Mouse (Mus musculus): Measurements from ENCODE around the gene Wdr76. TPM values are rescaled to one million over a fixed set of nuclear protein-coding genes. Genes with fewer than 3 reads are reported as not detected.
A peak's percentile ranks its signal among the peaks of the same experiment; 100 is the strongest.

The Wdr76 gene
- polyA plus RNA-seq, 1 experiment from 2014 or later = 10.2 TPM

GRCm38 (mm10) chr2:121571780-121572179 is 65.3 kb downstream of the Wdr76 start:
- no peak overlapping the region for H3K4me3 ChIP-seq (ENCODE audit: low read depth, low read length)
- H3K36me3 ChIP-seq (replicated peaks; ENCODE audit: control insufficient read depth, insufficient read depth, low read depth, low read length) = no peaks in the 10 kb centered on the region
- peak; percentile 91 for DNase-seq (ENCODE audit: low spot score)
- 19% methylated on average over 7 of the region's 7 CpGs for WGBS
- no peak overlapping the region for H3K27ac ChIP-seq (replicated peaks; ENCODE audit: low read depth, low read length)
- H3K27me3 ChIP-seq (ENCODE audit: control insufficient read depth, insufficient read depth, low read length) = no peaks in the 10 kb centered on the region
- H3K9me3 ChIP-seq (replicated peaks; ENCODE audit: control insufficient read depth, low read length) = no peaks in the 10 kb centered on the region
- peak; percentile 85 for ATAC-seq (replicated peaks; ENCODE audit: insufficient number of reproducible peaks, low FRiP score, low TSS enrichment, low read depth)
- no peaks in the 10 kb centered on the region for H3K4me1 ChIP-seq (ENCODE audit: control insufficient read depth, insufficient read depth, low read length)
- no peak overlapping the region for H3K4me2 ChIP-seq (ENCODE audit: low read depth, low read length)
- no peak overlapping the region for H3K9ac ChIP-seq (replicated peaks; ENCODE audit: low read length)

GRCm38 (mm10) chr2:121574066-121574630 is 67.6 kb downstream of the Wdr76 start:
- H3K9me3 ChIP-seq (replicated peaks; ENCODE audit: control insufficient read depth, low read length) = no peaks in the 10 kb centered on the region
- no peak overlapping the region for H3K27ac ChIP-seq (replicated peaks; ENCODE audit: low read depth, low read length)
- H3K4me2 ChIP-seq (ENCODE audit: low read depth, low read length) = no peak overlapping the region
- no peaks in the 10 kb centered on the region for H3K27me3 ChIP-seq (ENCODE audit: control insufficient read depth, insufficient read depth, low read length)
- H3K4me3 ChIP-seq (ENCODE audit: low read depth, low read length) = no peak overlapping the region
- no peaks in the 10 kb centered on the region for H3K36me3 ChIP-seq (replicated peaks; ENCODE audit: control insufficient read depth, insufficient read depth, low read depth, low read length)
- DNase-seq (ENCODE audit: low spot score) (no peak), ATAC-seq (replicated peaks; ENCODE audit: insufficient number of reproducible peaks, low FRiP score, low TSS enrichment, low read depth) (no peak)
- H3K9ac ChIP-seq (replicated peaks; ENCODE audit: low read length) = no peak overlapping the region
- H3K4me1 ChIP-seq (ENCODE audit: control insufficient read depth, insufficient read depth, low read length) = no peaks in the 10 kb centered on the region
- WGBS = 78% methylated on average over 9 of the region's 9 CpGs

GRCm38 (mm10) chr2:121575741-121576201 is 69.2 kb downstream of the Wdr76 start:
- no peak overlapping the region for H3K27ac ChIP-seq (replicated peaks; ENCODE audit: low read depth, low read length)
- H3K4me1 ChIP-seq (ENCODE audit: control insufficient read depth, insufficient read depth, low read length) = no peaks in the 10 kb centered on the region
- H3K4me3 ChIP-seq (ENCODE audit: low read depth, low read length) = no peak overlapping the region
- no peaks in the 10 kb centered on the region for H3K9me3 ChIP-seq (replicated peaks; ENCODE audit: control insufficient read depth, low read length)
- DNase-seq (ENCODE audit: low spot score) = no peak
- ATAC-seq (replicated peaks; ENCODE audit: insufficient number of reproducible peaks, low FRiP score, low TSS enrichment, low read depth) = no peak; the same call in 1 of the 2 replicates
- H3K27me3 ChIP-seq (ENCODE audit: control insufficient read depth, insufficient read depth, low read length) = no peaks in the 10 kb centered on the region
- 63% methylated on average over 8 of the region's 8 CpGs for WGBS
- no peak overlapping the region for H3K4me2 ChIP-seq (ENCODE audit: low read depth, low read length)
- no peaks in the 10 kb centered on the region for H3K36me3 ChIP-seq (replicated peaks; ENCODE audit: control insufficient read depth, insufficient read depth, low read depth, low read length)
- no peak overlapping the region for H3K9ac ChIP-seq (replicated peaks; ENCODE audit: low read length)

GRCm38 (mm10) chr2:121582809-121583376 is 76.4 kb downstream of the Wdr76 start:
- WGBS = 87% methylated on average over 13 of the region's 13 CpGs
- no peak for ATAC-seq (replicated peaks; ENCODE audit: insufficient number of reproducible peaks, low FRiP score, low TSS enrichment, low read depth)

GRCm38 (mm10) chr2:121583468-121584116 is 77.1 kb downstream of the Wdr76 start:
- 64% methylated on average over 13 of the region's 13 CpGs for WGBS
- ATAC-seq (replicated peaks; ENCODE audit: insufficient number of reproducible peaks, low FRiP score, low TSS enrichment, low read depth) = no peak
- no peak for DNase-seq (ENCODE audit: low spot score)

More at GRCm38 (mm10) chr2:121582809-121583376, 76.4 kb downstream of the Wdr76 start:
- Histone ChIP-seq H3K9me3 (replicated peaks; ENCODE audit: control insufficient read depth, low read length) (no peaks in the 10 kb centered on the region), H3K27ac (replicated peaks; ENCODE audit: low read depth, low read length) (no peak overlapping the region), H3K36me3 (replicated peaks; ENCODE audit: control insufficient read depth, insufficient read depth, low read depth, low read length) (no peaks in the 10 kb centered on the region), H3K27me3 (ENCODE audit: control insufficient read depth, insufficient read depth, low read length) (no peaks in the 10 kb centered on the region), H3K4me2 (ENCODE audit: low read depth, low read length) (no peak overlapping the region), H3K4me1 (ENCODE audit: control insufficient read depth, insufficient read depth, low read length) (0 out of 2 replicates have a peak, but pooled peaks cover 2% of the 10 kb centered on the region), H3K9ac (replicated peaks; ENCODE audit: low read length) (no peak overlapping the region), H3K4me3 (ENCODE audit: low read depth, low read length) (no peak overlapping the region)
- DNase-seq (ENCODE audit: low spot score) = no peak

GRCm38 (mm10) chr2:121584705-121585104 is 78.2 kb downstream of the Wdr76 start:
- no peak overlapping the region for H3K4me3 ChIP-seq (ENCODE audit: low read depth, low read length)
- H3K27ac ChIP-seq (replicated peaks; ENCODE audit: low read depth, low read length) = no peak overlapping the region
- WGBS = 64% methylated on average over 5 of the region's 5 CpGs
- ATAC-seq (replicated peaks; ENCODE audit: insufficient number of reproducible peaks, low FRiP score, low TSS enrichment, low read depth) = no peak
- H3K9ac ChIP-seq (replicated peaks; ENCODE audit: low read length) = no peak overlapping the region
- H3K27me3 ChIP-seq (ENCODE audit: control insufficient read depth, insufficient read depth, low read length) = no peaks in the 10 kb centered on the region
- no peak for DNase-seq (ENCODE audit: low spot score)
- peaks cover 9% of the 10 kb centered on the region for H3K4me1 ChIP-seq (ENCODE audit: control insufficient read depth, insufficient read depth, low read length)
- no peaks in the 10 kb centered on the region for H3K9me3 ChIP-seq (replicated peaks; ENCODE audit: control insufficient read depth, low read length)
- no peaks in the 10 kb centered on the region for H3K36me3 ChIP-seq (replicated peaks; ENCODE audit: control insufficient read depth, insufficient read depth, low read depth, low read length)
- no peak overlapping the region for H3K4me2 ChIP-seq (ENCODE audit: low read depth, low read length)

More at GRCm38 (mm10) chr2:121583468-121584116, 77.1 kb downstream of the Wdr76 start:
- no peaks in the 10 kb centered on the region for H3K27me3 ChIP-seq (ENCODE audit: control insufficient read depth, insufficient read depth, low read length)
- H3K9me3 ChIP-seq (replicated peaks; ENCODE audit: control insufficient read depth, low read length) = no peaks in the 10 kb centered on the region
- no peak overlapping the region for H3K4me2 ChIP-seq (ENCODE audit: low read depth, low read length)
- H3K4me3 ChIP-seq (ENCODE audit: low read depth, low read length) = no peak overlapping the region
- peaks cover 6% of the 10 kb centered on the region for H3K4me1 ChIP-seq (ENCODE audit: control insufficient read depth, insufficient read depth, low read length)
- H3K9ac ChIP-seq (replicated peaks; ENCODE audit: low read length) = no peak overlapping the region
- H3K36me3 ChIP-seq (replicated peaks; ENCODE audit: control insufficient read depth, insufficient read depth, low read depth, low read length) = no peaks in the 10 kb centered on the region
- no peak overlapping the region for H3K27ac ChIP-seq (replicated peaks; ENCODE audit: low read depth, low read length)

- DNase-seq (ENCODE audit: low spot score) = peak; percentile 76
- H3K9me3 ChIP-seq (replicated peaks; ENCODE audit: control insufficient read depth, low read length) = no peaks in the 10 kb centered on the region
- no peaks in the 10 kb centered on the region for H3K27me3 ChIP-seq (ENCODE audit: control insufficient read depth, insufficient read depth, low read length)
- H3K36me3 ChIP-seq (replicated peaks; ENCODE audit: control insufficient read depth, insufficient read depth, low read depth, low read length) = no peaks in the 10 kb centered on the region
- ATAC-seq (replicated peaks; ENCODE audit: insufficient number of reproducible peaks, low FRiP score, low TSS enrichment, low read depth) = peak; percentile 79
- H3K9ac ChIP-seq (replicated peaks; ENCODE audit: low read length) = no peak overlapping the region
- H3K4me3 ChIP-seq (ENCODE audit: low read depth, low read length) = no peak overlapping the region
- no peak overlapping the region for H3K27ac ChIP-seq (replicated peaks; ENCODE audit: low read depth, low read length)
- H3K4me2 ChIP-seq (ENCODE audit: low read depth, low read length) = no peak overlapping the region; the same call in none of the 2 replicates
- 27% methylated on average over 12 of the region's 12 CpGs for WGBS
- peaks cover 9% of the 10 kb centered on the region for H3K4me1 ChIP-seq (ENCODE audit: control insufficient read depth, insufficient read depth, low read length)
Measured at GRCm38 (mm10) chr2:121587523-121588308, 81.2 kb downstream of the Wdr76 start.

All from embryonic facial prominence, embryonic 11.5 days (tissue).